Mouse (Mus musculus): Measurements from ENCODE around the gene Slc35g2. TPM values are rescaled to one million over a fixed set of nuclear protein-coding genes. Genes with fewer than 3 reads are reported as not detected.

Gene Slc35g2
- polyA plus RNA-seq, 1 experiment from 2014 or later = 21.9 TPM

DNA sequence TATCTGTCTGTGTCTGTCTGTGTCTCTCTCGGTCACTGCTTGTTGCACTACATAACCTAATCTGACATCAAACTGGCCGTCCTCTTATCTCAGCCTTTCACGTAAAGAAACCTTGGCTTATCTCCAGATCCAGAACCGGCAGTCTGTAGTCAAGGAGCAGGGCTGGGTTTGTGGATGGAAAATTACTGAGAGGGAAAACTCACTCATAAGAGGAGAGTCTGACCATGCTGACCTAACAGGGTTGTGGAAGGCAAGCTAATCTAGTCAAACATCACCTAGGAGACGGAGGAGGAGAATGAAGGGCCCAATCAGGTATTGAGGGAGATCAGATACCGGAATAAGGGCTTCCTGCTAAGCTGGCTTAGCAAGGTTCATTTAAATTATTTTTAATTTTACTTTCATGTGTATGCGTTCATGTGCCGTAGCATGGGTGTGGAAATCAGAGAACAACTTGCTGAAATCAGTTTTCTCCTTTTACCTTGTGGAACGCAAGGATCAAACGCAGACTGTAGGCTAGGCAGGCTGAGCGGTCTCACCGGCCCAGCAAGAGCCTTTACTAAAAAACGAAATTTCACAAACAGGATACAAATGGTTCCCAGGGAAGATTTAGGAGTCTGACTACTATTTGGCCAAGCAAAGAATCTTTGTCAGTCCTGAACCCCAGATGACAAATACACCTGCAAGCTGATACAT is 12.1 kb upstream of the Slc35g2 start:
- no peaks in the 10 kb centered on the region for H3K27me3 ChIP-seq

DNA sequence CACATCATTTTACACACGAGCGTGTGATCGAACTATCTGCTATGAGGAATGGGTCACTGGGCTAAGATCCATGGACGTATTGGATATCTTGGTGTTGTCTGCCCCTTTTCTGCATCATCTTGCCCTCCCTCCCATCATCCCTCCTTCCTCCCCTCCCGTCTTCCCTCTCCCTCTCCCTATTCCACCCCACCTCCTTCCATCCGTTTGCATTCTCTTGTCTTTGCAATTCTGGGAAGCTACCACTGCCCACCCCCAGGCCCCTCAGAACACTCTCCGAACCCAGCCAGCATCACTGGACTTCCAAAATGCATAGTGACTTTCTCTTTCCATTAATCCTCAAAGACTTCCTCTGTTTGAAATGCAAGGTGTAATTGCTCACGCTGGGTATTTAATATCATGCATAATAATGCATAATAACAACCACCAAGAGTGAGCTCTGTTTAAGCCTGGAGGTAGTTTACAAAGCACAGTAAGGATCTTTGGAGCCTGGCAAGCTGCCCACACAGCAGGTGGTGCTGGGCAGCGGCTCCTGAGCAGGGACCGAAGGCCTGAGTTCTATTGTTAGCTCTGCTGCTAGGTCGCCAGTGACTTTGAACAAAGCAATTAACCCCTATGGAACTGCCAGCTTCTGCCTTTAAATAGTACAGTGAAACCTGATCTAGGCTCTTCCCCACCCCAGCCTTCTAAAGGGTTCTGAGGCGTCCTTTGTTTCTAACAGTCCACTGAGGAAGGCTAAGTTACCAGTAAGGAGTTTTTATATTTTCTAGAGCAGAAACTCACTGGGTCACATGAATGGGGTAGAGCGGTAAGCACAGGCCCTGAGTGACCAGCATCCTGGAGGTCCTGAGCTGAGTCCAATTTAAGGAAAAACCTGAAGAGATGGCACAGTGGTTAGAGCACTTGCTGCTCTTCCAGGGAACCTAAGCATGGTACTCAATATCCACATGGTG is 10.9 kb upstream of the Slc35g2 start:
- peak; percentile 59; the same call in 1 of the 2 replicates for ATAC-seq (ENCODE audit: low FRiP score, low read depth)
- Histone ChIP-seq H3K9ac (no peak overlapping the region), H3K4me1 (replicated peaks) (peaks cover 17% of the 10 kb centered on the region), H3K36me3 (no peaks in the 10 kb centered on the region), H3K27ac (replicated peaks) (peak overlapping the region; percentile 12), H3K27me3 (no peaks in the 10 kb centered on the region), H3K9me3 (no peaks in the 10 kb centered on the region), H3K4me3 (no peak overlapping the region), H3K4me2 (no peak overlapping the region)
- 24% methylated on average over 13 of the region's 13 CpGs for WGBS

More for the DNA sequence above, 12.1 kb upstream of the Slc35g2 start:
- H3K27ac ChIP-seq (replicated peaks) = no peak overlapping the region; the same call in 1 of the 2 replicates
- no peak overlapping the region for H3K4me3 ChIP-seq
- H3K4me2 ChIP-seq = no peak overlapping the region
- ATAC-seq (ENCODE audit: low FRiP score, low read depth) = no peak
- H3K9ac ChIP-seq = no peak overlapping the region
- H3K9me3 ChIP-seq = no peaks in the 10 kb centered on the region
- WGBS = 59% methylated on average over 13 of the region's 13 CpGs
- H3K4me1 ChIP-seq (replicated peaks) = peaks cover 17% of the 10 kb centered on the region
- no peaks in the 10 kb centered on the region for H3K36me3 ChIP-seq

DNA sequence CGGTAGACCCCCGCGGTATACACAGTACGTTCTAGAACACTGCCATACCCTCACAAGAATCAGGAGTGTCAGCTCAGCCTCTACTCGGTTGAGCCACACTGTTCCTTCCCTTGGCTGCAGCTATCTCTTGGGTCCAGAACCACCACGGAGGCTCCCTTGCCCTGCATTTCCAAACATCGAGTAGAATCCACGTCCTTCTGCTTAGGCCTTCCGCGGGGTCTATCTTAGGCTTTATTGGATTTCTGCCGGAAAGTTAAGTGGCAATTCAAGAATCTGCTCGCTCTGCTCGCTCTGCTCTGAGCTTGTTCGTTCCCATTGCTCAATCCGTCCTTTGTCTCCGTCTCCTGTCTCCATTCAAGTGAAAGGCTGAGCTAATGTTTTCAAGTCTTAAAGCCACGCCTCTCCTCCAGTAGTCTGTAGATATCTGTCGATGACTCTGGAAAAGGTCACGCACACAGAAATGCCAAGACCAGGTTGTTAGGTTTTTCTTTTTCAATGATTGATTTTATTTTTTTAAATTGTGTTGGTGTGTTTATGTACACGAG is 9.4 kb upstream of the Slc35g2 start:
- WGBS = 48% methylated on average over 20 of the region's 20 CpGs
- Histone ChIP-seq H3K9me3 (no peaks in the 10 kb centered on the region), H3K4me2 (no peak overlapping the region), H3K27ac (replicated peaks) (no peak overlapping the region), H3K36me3 (no peaks in the 10 kb centered on the region), H3K4me3 (no peak overlapping the region), H3K27me3 (no peaks in the 10 kb centered on the region), H3K9ac (no peak overlapping the region), H3K4me1 (replicated peaks) (peaks cover 17% of the 10 kb centered on the region)
- no peak for ATAC-seq (ENCODE audit: low FRiP score, low read depth)

DNA sequence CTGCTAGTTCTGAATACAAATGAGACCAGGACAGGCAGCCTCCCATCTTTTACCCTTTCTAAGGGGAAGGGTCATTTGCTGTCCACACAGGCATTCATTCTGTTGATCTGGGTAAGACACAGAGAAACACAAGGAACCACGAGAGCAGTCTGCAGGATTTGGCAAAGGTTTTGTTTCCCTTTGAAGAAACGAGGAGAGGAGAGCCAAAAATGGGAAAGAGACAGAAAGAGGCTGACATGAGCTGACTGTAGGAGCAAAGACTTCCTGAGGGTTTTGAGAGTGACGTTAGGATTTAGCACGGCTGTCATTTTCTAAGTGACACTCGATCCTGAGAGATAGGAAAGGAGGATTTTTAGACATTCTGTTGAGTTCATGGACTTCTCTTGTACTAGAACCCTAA is 3.1 kb upstream of the Slc35g2 start:
- H3K9ac ChIP-seq = no peak overlapping the region
- H3K4me3 ChIP-seq = no peak overlapping the region
- WGBS = 47% methylated on average over 5 of the region's 5 CpGs
- H3K9me3 ChIP-seq = no peaks in the 10 kb centered on the region
- no peak for ATAC-seq (ENCODE audit: low FRiP score, low read depth)
- no peak overlapping the region for H3K4me2 ChIP-seq
- peaks cover 18% of the 10 kb centered on the region for H3K4me1 ChIP-seq (replicated peaks)
- H3K36me3 ChIP-seq = no peaks in the 10 kb centered on the region
- H3K27me3 ChIP-seq = no peaks in the 10 kb centered on the region
- no peak overlapping the region for H3K27ac ChIP-seq (replicated peaks)

DNA sequence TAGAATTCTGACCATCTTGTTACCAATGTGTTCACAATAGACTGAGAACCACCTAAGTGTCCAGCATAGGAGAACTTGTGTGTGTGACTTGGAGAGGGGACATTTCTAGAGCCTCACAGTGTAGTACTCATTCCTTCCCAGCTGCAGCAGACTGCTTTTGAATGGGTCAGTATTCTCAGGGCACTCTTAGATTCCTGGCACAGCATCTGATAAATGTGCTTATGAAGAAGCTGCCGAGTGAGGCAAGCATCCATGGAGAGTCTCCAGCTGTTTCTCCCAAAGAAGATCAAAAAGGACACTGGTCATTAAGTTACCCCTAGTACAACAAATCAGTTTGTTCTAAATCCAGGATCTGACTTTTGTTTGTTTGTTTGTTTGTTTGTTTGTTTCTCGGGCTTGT is 2.4 kb upstream of the Slc35g2 start:
- ATAC-seq (ENCODE audit: low FRiP score, low read depth) = no peak
- Histone ChIP-seq H3K9ac (no peak overlapping the region), H3K27me3 (no peaks in the 10 kb centered on the region), H3K4me2 (no peak overlapping the region), H3K36me3 (no peaks in the 10 kb centered on the region), H3K4me3 (no peak overlapping the region), H3K9me3 (no peaks in the 10 kb centered on the region), H3K27ac (replicated peaks) (no peak overlapping the region), H3K4me1 (replicated peaks) (peaks cover 18% of the 10 kb centered on the region)
- 61% methylated on average over 2 of the region's 2 CpGs for WGBS

DNA sequence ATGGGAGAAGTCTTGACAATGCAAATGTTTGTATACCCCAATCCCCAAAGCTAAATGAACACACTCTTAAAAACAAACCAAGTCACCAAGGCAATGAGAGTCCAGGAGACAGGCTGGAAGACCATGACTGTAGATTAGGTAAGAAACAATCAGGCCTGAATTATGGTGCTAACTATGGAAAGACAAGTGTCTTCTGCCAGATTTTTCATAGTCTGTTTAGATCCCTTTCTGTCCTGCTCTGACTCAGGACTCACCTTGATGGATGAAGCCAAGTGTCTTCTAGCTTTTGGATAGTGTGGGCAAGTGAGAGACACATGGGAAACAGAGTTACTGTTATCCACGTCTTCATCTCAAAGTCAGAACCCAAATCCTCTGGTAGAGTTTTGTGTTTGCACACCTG is 621 bp upstream of the Slc35g2 start:
- no peaks in the 10 kb centered on the region for H3K36me3 ChIP-seq
- H3K27ac ChIP-seq (replicated peaks) = peak overlapping the region; percentile 81; the same call in 1 of the 2 replicates
- peak overlapping the region; percentile 86 for H3K4me2 ChIP-seq
- no peak for ATAC-seq (ENCODE audit: low FRiP score, low read depth)
- no peaks in the 10 kb centered on the region for H3K9me3 ChIP-seq
- WGBS = 82% methylated on average over 1 of the region's 1 CpGs
- peak overlapping the region; percentile 93 for H3K4me3 ChIP-seq
- H3K4me1 ChIP-seq (replicated peaks) = peaks cover 18% of the 10 kb centered on the region
- H3K27me3 ChIP-seq = no peaks in the 10 kb centered on the region
- H3K9ac ChIP-seq = no peak overlapping the region

DNA sequence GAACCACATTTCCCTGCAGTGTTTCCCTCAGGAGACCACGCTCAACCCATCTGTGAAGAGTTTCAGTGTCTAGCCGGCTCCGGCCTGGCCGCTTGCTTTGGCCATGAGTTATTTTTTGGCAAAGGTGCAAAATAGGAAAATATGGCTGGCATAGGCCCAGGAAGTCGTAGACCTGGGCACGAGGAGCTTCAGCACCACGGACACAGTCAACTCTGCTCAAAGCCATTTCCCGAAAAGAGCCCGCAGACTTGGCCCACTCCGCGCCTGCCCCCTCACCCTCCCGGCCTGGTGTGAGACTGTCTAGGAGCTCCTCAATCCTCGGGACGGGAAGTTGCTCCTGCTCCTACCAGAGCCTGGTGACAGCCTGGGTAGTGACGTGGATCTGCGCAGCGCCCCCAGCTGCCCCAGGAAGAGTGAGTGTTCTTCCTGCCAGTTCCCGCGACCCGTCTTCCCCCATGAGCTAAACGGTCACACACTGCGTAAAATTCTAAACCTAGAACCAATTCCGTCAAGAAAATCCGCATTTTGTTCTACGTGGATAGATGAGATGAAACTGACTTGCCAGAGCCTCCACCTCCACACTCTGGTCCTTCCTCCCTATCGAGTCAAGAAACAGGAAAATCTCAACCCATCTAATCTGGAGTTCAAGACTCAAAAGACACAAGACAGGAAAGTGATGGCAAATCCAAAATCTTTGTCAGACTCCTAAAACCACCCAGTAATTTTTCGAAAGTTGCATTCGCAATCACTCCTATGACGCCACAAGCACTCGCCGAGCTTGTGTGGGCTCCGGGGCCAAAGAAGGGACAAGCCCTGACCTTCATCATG is 878 bp downstream of the Slc35g2 start:
- Histone ChIP-seq H3K27me3 (no peaks in the 10 kb centered on the region), H3K9ac (peak overlapping the region; percentile 86), H3K4me2 (peak overlapping the region; percentile 86), H3K9me3 (no peaks in the 10 kb centered on the region), H3K4me1 (replicated peaks) (peaks cover 18% of the 10 kb centered on the region), H3K36me3 (no peaks in the 10 kb centered on the region), H3K27ac (replicated peaks) (peak overlapping the region; percentile 81), H3K4me3 (peak overlapping the region; percentile 93)
- ATAC-seq (ENCODE audit: low FRiP score, low read depth) = peak; percentile 43; the same call in 1 of the 2 replicates
- WGBS = 7% methylated on average over 32 of the region's 32 CpGs

DNA sequence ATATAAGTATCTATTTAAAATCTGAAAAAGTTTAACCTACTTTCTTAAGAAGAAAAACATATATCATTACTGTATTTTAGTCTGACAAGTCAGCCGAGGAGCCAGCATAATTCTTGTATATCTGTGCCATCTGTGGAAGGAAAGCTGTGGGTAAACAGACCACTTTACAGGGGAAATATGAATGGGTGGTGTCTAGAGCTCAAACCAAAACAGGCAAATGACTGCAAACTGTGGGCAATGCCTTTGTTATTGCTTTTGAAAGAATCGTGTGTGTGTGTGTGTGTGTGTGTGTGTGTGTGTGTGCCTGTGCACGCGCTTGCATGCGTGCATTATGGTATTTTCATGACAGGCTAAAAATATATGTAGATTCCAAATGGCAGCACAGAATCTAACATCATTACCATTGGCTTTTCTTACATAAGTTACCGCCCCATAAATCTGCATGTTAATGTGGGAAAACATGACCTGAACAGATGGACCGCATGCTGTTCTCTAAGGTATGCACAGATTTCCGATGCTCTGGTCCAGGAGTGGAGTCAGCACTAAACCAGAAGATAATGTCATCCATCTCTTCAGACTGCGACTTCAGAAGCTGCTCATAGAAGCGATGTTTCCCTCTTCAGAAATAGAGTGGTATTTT is 10.5 kb downstream of the Slc35g2 start:
- H3K27ac ChIP-seq (replicated peaks) = no peak overlapping the region
- WGBS = 80% methylated on average over 10 of the region's 10 CpGs
- H3K4me2 ChIP-seq = no peak overlapping the region
- no peak overlapping the region for H3K9ac ChIP-seq
- no peak for ATAC-seq (ENCODE audit: low FRiP score, low read depth)
- H3K36me3 ChIP-seq = no peaks in the 10 kb centered on the region
- H3K9me3 ChIP-seq = no peaks in the 10 kb centered on the region
- no peaks in the 10 kb centered on the region for H3K4me1 ChIP-seq (replicated peaks)
- no peaks in the 10 kb centered on the region for H3K27me3 ChIP-seq
- H3K4me3 ChIP-seq = no peak overlapping the region

DNA sequence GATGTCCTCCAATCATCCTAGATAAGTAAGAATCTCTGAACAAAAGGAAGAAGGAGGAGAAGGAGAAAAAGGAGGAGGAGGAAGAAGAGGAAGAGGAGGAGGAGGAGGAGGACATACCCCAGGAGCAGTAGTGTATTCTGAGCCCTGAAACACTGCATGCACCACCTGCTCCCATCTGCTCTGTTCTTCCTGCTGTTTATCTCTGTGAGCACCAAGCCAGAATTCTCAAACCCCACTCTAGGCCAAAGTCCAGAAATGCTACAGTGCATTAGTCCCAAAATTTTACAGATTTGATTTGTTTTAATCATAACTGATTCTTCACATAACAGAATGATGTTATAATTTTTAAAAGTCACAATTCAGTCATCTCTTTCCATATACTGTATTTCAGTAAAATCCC is 11.9 kb downstream of the Slc35g2 start:
- Histone ChIP-seq H3K27ac (replicated peaks) (no peak overlapping the region), H3K4me1 (replicated peaks) (no peaks in the 10 kb centered on the region), H3K9ac (no peak overlapping the region), H3K9me3 (no peaks in the 10 kb centered on the region), H3K36me3 (no peaks in the 10 kb centered on the region), H3K4me2 (no peak overlapping the region), H3K27me3 (no peaks in the 10 kb centered on the region), H3K4me3 (no peak overlapping the region)
- no peak for ATAC-seq (ENCODE audit: low FRiP score, low read depth)

DNA sequence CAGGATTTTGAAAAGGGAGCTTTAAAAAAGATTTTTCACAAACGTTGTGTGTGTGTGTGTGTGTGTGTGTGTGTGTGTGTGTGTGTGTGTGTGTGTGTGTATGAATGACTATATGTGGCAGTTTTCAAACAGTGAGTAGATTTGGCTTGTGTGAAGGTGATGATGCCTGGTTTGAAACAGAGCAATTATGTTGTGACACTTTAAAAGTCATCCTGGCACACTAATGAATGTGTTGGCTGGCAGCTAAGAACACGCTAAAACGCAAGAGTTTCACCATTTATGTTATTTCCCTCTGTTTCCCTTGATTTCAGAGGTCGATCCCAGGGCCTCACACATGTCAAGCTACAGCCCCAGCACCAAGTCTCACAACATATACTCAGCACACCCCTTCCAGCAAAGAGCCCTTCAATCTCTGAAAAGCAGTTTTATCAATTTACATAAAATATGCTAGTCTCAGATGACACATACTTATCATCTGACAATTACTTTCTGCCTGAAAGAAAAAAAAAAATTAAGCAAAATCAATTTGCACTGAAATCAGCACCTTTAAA is 12.8 kb downstream of the Slc35g2 start:
- H3K9ac ChIP-seq = no peak overlapping the region
- H3K4me3 ChIP-seq = no peak overlapping the region
- ATAC-seq (ENCODE audit: low FRiP score, low read depth) = no peak
- H3K27ac ChIP-seq (replicated peaks) = no peak overlapping the region
- H3K4me1 ChIP-seq (replicated peaks) = no peaks in the 10 kb centered on the region
- no peaks in the 10 kb centered on the region for H3K9me3 ChIP-seq
- WGBS = 74% methylated on average over 4 of the region's 4 CpGs
- H3K36me3 ChIP-seq = peaks cover 3% of the 10 kb centered on the region
- no peak overlapping the region for H3K4me2 ChIP-seq
- H3K27me3 ChIP-seq = no peaks in the 10 kb centered on the region

DNA sequence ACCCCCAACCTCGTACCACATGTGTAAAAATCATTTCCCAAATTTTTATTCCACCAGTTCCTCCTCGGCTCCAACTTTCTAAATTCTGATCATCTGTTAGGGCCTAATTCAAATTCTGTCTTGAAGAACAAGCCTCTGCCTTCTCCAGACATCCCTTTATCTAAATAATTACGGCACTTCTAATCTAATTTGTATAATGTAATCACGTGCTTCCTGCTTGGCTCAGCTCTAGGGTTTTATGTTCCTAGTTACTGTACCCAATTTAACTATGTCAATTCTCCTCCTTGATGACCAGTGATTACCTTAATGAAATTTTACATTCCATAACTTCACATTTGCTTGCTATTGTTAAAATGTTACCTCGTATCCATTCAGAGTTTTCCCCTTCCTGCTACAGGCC is 15.2 kb downstream of the Slc35g2 start:
- H3K27me3 ChIP-seq = no peaks in the 10 kb centered on the region
- no peak overlapping the region for H3K27ac ChIP-seq (replicated peaks)
- peaks cover 15% of the 10 kb centered on the region for H3K36me3 ChIP-seq
- H3K9me3 ChIP-seq = no peaks in the 10 kb centered on the region
- H3K4me1 ChIP-seq (replicated peaks) = no peaks in the 10 kb centered on the region
- H3K4me2 ChIP-seq = no peak overlapping the region
- WGBS = 78% methylated on average over 5 of the region's 5 CpGs
- no peak overlapping the region for H3K9ac ChIP-seq
- H3K4me3 ChIP-seq = no peak overlapping the region
- ATAC-seq (ENCODE audit: low FRiP score, low read depth) = no peak
